Comparison of ENCODE assay signal across 7 mouse cellular contexts in the genomic region with DNA sequence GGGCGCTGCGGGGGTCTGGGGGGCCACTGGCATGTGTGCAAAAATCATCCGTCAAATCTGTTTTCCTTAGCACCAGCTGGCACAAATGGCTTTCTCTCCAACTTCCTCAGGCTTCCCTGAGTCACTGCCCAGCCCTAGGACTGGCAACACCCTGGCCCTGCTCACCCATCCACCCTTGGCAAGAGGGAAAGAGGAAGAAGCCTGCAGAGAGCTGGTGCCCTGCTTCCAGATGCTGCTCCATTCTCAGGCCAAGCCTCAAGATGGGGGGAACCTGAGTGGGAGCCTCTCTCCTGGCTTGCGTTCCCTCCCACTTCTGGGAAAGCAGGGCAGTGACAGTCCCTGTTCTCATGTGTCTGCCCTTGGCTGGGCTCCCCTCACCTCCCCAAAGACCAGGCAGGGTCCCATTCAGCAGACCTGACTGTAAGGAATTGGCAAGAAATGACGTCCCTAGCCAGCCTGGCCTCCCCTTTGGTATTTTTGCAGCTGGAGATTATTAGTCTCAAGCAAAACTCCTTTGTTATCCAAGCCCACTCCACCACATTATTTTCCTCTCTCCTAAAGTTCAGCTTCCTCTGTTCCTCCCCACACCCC. TPM values are rescaled to one million over a fixed set of nuclear protein-coding genes. Genes with fewer than 3 reads are reported as not detected.
A peak's percentile ranks its signal among the peaks of the same experiment; 100 is the strongest.
DNase-seq lines count a peak whose midpoint lies in the region; ATAC-seq and TF ChIP-seq lines count a peak whose summit lies in the region.

No protein-coding gene starts in this region.

- peak overlapping the region; percentile 82 for H3K27ac ChIP-seq in gastrocnemius, adult 2 months
- peak overlapping the region; percentile 39; the same call in 1 of the 2 replicates for H3K27ac ChIP-seq in liver, embryonic 12.5 days

- H3K4me2 ChIP-seq in liver, embryonic 12.5 days, result no peak overlapping the region

- no peak for ATAC-seq in liver, embryonic 12.5 days

- 64% methylated on average over 5 of the region's 5 CpGs for WGBS in liver, embryonic 12.5 days (ENCODE audit: insufficient replicate concordance)

- H3K9ac ChIP-seq in liver, embryonic 12.5 days, result no peak overlapping the region

- no peak for TF ChIP-seq CTCF in gastrocnemius, adult 2 months (IDR thresholded peaks at IDR 0.05)

- intact Hi-C loops in gastrocnemius, adult 2 months (cut with DNase I), result no loop called here

- peaks cover 51% of the 10 kb centered on the region for H3K4me1 ChIP-seq in liver, embryonic 12.5 days

- no peak overlapping the region for H3K4me3 ChIP-seq in gastrocnemius, adult 2 months
- H3K4me3 ChIP-seq in liver, embryonic 12.5 days, result no peak overlapping the region

- H3K36me3 ChIP-seq in liver, embryonic 12.5 days, result peaks cover 30% of the 10 kb centered on the region

- no peaks in the 10 kb centered on the region for H3K9me3 ChIP-seq in liver, embryonic 12.5 days (replicated peaks)

- peak; percentile 76 for DNase-seq in layer of hippocampus, adult 9-11 months
- DNase-seq in layer of hippocampus, adult 9-10 months (ENCODE audit: low spot score), result no peak
- DNase-seq in cerebellum, adult 18-20 months, result peak; percentile 73 to 82
- DNase-seq in gastrocnemius, adult 2 months, result peak; percentile 61
- no peak for DNase-seq in thymus, adult 18-20 months
- DNase-seq in ovary, postnatal 10 days (ENCODE audit: low spot score), result no peak

- no peaks in the 10 kb centered on the region; the same call in 1 of the 2 replicates for H3K27me3 ChIP-seq in liver, embryonic 12.5 days (replicated peaks)

RNA-seq across cellular contexts. Expression of gene Lrp1, which starts 23.5 kb away (rescaled TPM):
- total RNA-seq in gastrocnemius, adult 2 months (2021), result 10 to 100 TPM; 34.6 to 71.3 TPM
- polyA plus RNA-seq in liver, embryonic 12.5 days (2016; fragmentation: Nextera tagmentation; extraction: Ambion mirVana), result 22.8 and 26.5 TPM in 2 replicates

RNA-seq across cellular contexts. Expression of gene Stat6, which starts 45.4 kb away (rescaled TPM):
- total RNA-seq in gastrocnemius, adult 2 months (2021), result 10 to 100 TPM; 17.1 to 18.9 TPM
- 19.2 and 19.4 TPM in 2 replicates for polyA plus RNA-seq in liver, embryonic 12.5 days (2016; fragmentation: Nextera tagmentation; extraction: Ambion mirVana)

Comparison
In these comparisons a context has a peak if more than half of its experiments do, and no peak if none do; other contexts are left out.
1. DNase-seq: peak in layer of hippocampus, adult 9-11 months (single experiment), cerebellum, adult 18-20 months (2 of 2) and gastrocnemius, adult 2 months (single experiment); none in layer of hippocampus, adult 9-10 months (single experiment), thymus, adult 18-20 months (0 of 2) and ovary, postnatal 10 days (single experiment).